Mouse (Mus musculus): ENCODE data around the gene Epha7.

GRCm38 (mm10) chr4:28866411-28866810 is 53.5 kb downstream of the Epha7 start:
- TF ChIP-seq TBP (IDR thresholded peaks at IDR 0.05; ENCODE audit: low read depth, low read length) (no peak), ZKSCAN1 (IDR thresholded peaks at IDR 0.05; ENCODE audit: low read depth, low read length) (no peak), MAZ (IDR thresholded peaks at IDR 0.05; ENCODE audit: low read depth, low read length) (no peak), CTCF (IDR thresholded peaks at IDR 0.05 in 2 of 3, conservative IDR thresholded peaks at IDR 0.05 in 1 of 3; ENCODE audit: control insufficient read depth in 1 of 3, insufficient read depth in 1 of 3, low read depth in 2 of 3, low read length in 3 of 3, poor library complexity in 1 of 3, severe bottlenecking in 1 of 3) (no peak), MYB (IDR thresholded peaks at IDR 0.05; ENCODE audit: low read depth, low read length) (no peak)

All from MEL (cell line).